Mouse (Mus musculus) cerebellum, postnatal 4 days (tissue): ENCODE measurements around the gene Nat8f6.
"Not testable (repeated sequence)": the region's sequence is repeated elsewhere in the genome, so short reads cannot be mapped to it uniquely, and the experiment has no call there.

Experiments
- DNase-seq, 2 experiments: peaks; one replicate each; pipeline ENCODE4 v3.0.0; 2022; ENCODE audit warnings: low spot score in 2 of 2, mixed read lengths in 1 of 2

Gene Nat8f6

DNA sequence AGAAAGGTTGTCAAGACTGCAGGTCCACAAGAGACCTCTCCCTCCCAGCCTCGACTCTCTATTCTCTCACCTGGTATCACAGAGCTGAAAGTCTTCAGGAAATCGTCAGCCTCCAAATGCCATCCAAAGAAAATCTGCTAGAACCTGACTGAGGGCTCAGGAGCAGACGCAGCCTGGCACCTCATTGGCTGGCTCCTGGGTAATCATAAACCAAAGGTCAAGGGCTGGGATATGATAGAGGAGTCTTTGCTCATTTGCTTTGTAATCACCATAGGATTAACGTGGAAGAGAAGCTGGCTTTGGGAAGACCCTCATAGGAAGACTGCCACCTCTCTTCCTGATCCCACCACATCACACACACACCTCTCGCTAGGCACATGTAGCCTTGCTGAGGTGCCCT lies at the start of gene Nat8f6, which contains the start of gene Nat8f5:
Gene Nat8f6 (minus strand): TSS at position 118 of the 400 bp plus-strand sequence.
Gene Nat8f5 (minus strand): TSS at position 136 of the 400 bp plus-strand sequence.
- no peak for DNase-seq

DNA sequence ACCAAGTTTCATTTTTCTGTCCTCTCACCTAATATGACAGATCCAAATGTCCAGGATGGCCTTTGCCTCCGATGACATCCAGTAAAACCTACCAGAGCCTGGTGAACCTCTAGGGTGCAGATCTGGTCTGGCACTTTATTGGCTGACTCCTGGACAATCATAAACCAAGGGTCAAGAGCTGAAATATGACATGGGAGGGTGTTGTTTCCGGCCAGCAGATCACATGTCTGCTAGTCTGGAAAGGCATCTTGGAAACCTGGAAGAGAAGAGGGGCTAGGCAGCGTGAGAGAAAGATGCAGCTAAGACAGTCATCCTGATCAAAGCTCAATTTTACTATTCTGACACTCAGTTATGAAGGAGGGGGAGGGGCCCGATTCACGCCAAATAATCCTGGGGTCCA lies 48.3 kb upstream of the Nat8f6 start, which contains the start of gene Nat8f2:
Gene Nat8f2 (minus strand): TSS at position 153 of the 400 bp plus-strand sequence.
- DNase-seq = not testable (repeated sequence)

GRCm38 (mm10) chr6:85867726-85868690 lies 47.3 kb upstream of the Nat8f6 start:
- DNase-seq = no peak

GRCm38 (mm10) chr6:85866995-85867394 lies 46.2 kb upstream of the Nat8f6 start:
- not testable (repeated sequence) for DNase-seq

- not testable (repeated sequence) for DNase-seq
Measured at GRCm38 (mm10) chr6:85866166-85866565, 45.4 kb upstream of the Nat8f6 start.

DNA sequence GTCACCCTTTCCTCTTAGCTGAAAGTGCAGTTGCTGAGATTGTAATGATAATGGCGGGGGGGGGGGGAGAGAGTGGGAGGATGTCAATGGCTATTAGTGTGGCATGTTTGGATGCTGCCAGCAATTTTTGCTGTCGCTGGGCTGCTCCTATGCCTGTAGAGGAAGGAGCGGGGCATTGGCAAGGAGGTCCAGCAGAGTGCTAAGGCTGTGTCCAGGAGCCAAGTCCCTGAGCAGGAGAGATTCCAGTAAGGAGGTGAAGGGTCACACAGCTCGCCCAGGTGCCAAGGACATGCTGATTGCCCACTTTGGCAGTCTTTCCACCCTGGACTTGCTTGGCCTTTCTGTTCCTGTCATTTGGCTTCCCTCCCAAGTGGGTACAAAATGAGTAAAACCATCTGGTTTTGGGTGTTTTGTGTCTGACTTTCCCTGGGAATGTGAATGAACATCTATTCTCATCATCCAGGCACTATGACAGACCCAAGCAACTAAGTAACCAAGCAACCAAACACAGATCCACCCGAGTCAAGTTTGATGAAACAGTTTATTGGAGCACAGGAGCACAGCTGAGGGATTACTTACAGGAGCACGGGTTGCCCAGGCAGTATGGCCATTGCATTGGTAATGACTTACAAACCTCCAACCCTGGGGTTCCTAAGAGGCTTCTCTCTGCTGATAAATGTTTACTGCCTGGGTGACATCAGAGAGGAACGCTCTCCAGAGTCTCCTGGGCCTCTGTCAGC lies 44.3 kb upstream of the Nat8f6 start:
- DNase-seq = peak in 1 of 2 experiments; percentile 11

- no peak for DNase-seq
Measured at GRCm38 (mm10) chr6:85863840-85864239, 43.1 kb upstream of the Nat8f6 start.

DNA sequence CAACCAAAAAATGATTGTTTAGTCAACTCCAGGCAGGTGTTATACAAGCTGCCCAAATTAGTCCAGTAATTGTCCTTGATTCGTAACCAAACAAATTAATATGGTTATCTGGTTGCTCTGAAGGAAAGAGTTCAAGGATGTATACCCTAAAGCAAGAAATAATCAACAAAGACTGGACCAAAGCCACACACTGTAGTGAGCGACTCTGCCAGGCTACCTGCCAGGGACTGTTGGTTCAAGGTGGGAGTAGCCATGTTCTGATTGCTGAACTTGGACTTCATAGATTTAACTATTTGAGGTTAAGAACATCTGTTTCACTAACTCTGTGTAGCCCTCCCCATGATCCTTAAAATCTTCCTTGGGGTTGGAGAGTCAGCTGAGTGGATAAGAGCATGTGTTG lies 42.4 kb upstream of the Nat8f6 start:
- DNase-seq = no peak

- no peak for DNase-seq
Measured at GRCm38 (mm10) chr6:85862565-85862964, 41.8 kb upstream of the Nat8f6 start.

DNA sequence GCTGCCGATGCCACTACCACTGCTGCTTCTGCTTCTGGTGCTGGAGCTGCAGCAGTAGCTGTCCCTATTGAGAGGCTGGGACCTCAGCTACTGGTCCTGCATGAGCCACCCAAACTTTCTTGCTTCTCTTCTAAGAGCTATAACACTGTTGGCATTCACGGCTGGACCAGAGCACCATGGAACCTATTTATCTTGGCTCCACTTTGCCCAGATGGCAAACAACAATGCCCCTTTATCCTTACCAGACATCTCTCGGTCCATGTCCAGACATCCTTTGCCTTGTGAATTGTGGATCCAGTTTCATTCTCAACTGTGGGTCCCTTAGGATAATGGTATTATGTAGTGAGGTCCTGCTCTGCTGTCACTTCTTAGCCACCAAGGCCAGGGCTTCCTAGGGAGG lies 40.5 kb upstream of the Nat8f6 start:
- DNase-seq = no peak

DNA sequence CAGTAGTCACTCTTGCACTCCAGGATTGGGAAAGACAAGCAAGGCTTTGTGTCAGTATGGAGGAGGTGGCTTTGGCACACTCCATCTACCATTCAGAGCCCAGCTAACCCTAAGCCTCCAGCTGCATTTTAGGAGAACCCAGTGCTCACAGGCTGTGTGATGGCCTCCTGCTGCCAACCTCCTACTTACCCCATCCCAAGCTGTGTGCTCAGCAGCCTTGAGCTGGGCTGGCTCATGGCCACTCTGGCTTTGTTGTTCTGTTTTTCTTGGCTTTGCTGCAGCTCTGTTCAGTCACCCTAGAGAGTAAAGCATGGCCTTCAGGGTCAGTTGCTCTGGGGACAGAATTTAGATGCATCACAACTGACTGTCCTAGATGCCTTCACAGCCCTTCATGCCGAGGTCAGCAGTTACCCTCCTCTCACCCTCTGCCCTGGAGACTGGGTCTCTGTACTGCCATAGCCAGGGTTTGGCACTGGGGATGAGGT lies 35.5 kb upstream of the Nat8f6 start:
- peak in 1 of 2 experiments; percentile 34 for DNase-seq

- no peak for DNase-seq
Measured at GRCm38 (mm10) chr6:85853481-85853880, 32.7 kb upstream of the Nat8f6 start.

DNA sequence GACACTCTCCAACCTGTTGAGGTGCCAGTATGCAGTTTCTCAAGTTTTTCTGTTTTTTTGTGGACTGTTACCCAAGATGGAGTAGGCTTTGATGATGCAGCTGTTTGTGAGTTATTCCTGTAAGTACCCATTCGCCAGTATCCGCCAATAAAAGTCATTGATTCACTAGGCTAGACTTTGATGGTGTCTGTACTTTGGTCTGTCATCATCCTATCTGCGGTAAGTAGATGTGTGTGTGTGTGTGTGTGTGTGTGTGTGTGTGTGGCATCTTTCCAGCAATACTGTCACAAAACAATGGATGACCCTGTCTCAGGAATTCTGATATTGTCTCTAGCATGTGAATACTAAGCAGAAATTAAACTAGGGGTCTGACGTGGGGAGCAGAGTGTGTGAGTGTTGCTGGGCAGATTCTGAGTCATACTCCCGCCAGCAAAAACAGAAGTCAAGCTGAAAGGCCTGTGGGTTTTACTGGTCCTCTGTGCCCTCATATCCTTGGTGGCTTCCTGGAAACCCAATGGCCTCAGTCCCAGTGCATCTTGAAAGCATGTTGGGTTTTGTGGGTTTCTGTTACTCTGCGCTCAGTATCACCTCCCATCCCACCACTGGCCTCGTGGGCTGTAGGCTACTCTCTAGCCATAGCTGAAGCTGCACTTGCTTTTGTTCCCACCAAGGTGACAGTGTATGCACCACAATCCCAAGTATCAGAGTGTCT lies 30.5 kb upstream of the Nat8f6 start:
- no peak for DNase-seq

GRCm38 (mm10) chr6:85849240-85849639 lies 28.5 kb upstream of the Nat8f6 start:
- DNase-seq = no peak

DNA sequence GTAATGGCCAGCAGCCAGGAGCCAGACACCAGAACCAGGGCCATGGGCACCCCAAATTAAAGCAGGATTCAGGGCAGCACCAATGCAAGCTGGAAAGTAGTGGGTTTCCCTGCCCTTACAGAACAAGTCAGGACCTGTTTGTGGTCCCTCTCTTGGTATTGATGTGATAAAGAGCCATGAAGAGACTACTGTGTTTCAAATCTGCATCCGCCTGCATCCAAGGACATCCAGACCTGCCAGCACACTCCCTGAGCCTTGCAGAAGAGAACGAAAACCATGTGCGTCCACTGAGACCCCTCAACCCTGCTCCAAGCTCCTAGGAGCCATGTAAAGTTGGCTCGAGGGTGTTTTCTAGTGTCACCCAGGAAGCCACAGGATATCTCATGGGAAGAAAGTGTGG lies 27.4 kb upstream of the Nat8f6 start:
- DNase-seq = no peak

DNA sequence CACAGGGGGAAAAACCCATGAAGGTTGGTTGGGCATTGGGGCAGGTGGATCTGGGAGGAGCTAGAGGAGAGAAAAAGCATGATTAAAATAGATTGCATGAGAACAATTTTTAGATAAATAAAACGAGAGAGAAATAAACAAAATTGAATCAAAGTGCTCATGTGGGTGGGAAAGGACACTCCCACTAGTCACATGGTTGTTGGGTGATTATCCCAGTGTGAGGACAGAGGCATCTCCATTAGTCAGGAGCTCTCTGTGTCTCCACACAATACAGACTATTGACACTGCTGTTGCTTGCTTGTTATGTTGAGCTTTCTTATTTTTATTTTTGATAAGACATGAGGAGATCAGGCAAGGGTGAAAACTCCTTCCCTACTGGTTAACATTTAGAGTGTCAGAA lies 26.2 kb upstream of the Nat8f6 start:
- no peak for DNase-seq

- not testable (repeated sequence) for DNase-seq
Measured at GRCm38 (mm10) chr6:85843677-85844458, 23.1 kb upstream of the Nat8f6 start.

GRCm38 (mm10) chr6:85839982-85840381 lies 19.2 kb upstream of the Nat8f6 start:
- DNase-seq = no peak

GRCm38 (mm10) chr6:85838674-85839073 lies 17.9 kb upstream of the Nat8f6 start:
- DNase-seq = no peak

DNA sequence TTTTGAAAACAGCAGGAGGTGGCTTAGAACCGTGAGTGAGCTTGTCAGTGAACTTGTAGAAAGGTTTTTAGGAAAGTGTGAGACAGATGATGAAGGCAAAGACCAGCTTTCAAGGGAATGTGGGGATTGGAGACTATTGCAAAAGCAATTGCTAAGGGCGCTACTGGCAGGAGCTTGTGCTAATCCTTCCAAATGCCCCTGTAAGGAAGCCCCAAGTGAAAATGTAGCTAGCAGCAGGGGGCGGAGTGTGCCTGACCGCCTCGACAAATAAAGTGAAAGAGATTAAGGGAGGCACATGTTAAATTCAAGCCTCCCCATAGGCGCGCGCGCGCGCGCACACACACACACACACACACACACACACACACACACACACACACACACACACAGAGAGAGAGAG lies 16.6 kb upstream of the Nat8f6 start:
- peak in 1 of 2 experiments; percentile 32 for DNase-seq

- peak in 1 of 2 experiments; percentile 49 for DNase-seq
Measured at GRCm38 (mm10) chr6:85836827-85837226, 16.1 kb upstream of the Nat8f6 start.
